Mouse (Mus musculus) stomach, embryonic 14.5 days (tissue): ENCODE data around the gene Dync1h1. TPM values are rescaled to one million over a fixed set of nuclear protein-coding genes. Genes with fewer than 3 reads are reported as not detected.

ENCODE experiments used
- ATAC-seq: fragments of 200-750 bp; cut with Nextera tagmentation; 2 replicates; pipeline ENCODE4 v1.8.0; 2017; ENCODE audit warnings: low read depth, moderate TSS enrichment; ENCODE audit not compliant: insufficient number of reproducible peaks, insufficient read depth, low FRiP score
- H3K27ac ChIP-seq: fragments of 300-500 bp; sonication (generic); 2 replicates; pipeline ENCODE4 v1.5.1; 2014; ENCODE audit warnings: mild to moderate bottlenecking, low read length, moderate library complexity, mixed read lengths
- H3K27me3 ChIP-seq: fragments of 300-500 bp; sonication (generic); 2 replicates; pipeline ENCODE4 v1.6.1; 2014; ENCODE audit warnings: low read length, control low read depth, mixed read lengths; ENCODE audit not compliant: control insufficient read depth, insufficient read depth
- H3K36me3 ChIP-seq: fragments of 300-500 bp; sonication (generic); 2 replicates; pipeline ENCODE4 v1.6.1; 2014; ENCODE audit warnings: mild to moderate bottlenecking, control low read depth, low read length, moderate library complexity, mixed read lengths; ENCODE audit not compliant: control insufficient read depth, insufficient read depth
- H3K4me1 ChIP-seq: fragments of 300-500 bp; sonication (generic); 2 replicates; pipeline ENCODE4 v1.6.1; 2014; ENCODE audit warnings: low read length, control low read depth, mixed read lengths; ENCODE audit not compliant: control insufficient read depth, insufficient read depth
- H3K4me2 ChIP-seq: fragments of 300-500 bp; sonication (generic); replicated peaks from 2 replicates; pipeline ENCODE4 v1.6.1; 2014; ENCODE audit warnings: low read depth, low read length, control low read depth
- H3K4me3 ChIP-seq: fragments of 300-500 bp; sonication (generic); 2 replicates; pipeline ENCODE4 v1.5.1; 2014; ENCODE audit warnings: low read depth, low read length, control low read depth
- H3K9ac ChIP-seq: fragments of 300-500 bp; sonication (generic); replicated peaks from 2 replicates; pipeline ENCODE4 v1.6.1; 2014; ENCODE audit warnings: low read depth, mild to moderate bottlenecking, control low read depth, low read length, moderate library complexity, mixed read lengths
- H3K9me3 ChIP-seq: fragments of 300-500 bp; sonication (generic); 2 replicates; pipeline ENCODE4 v1.6.1; 2016; ENCODE audit warnings: low read depth, low read length, control low read depth; ENCODE audit not compliant: control insufficient read depth
- WGBS: fragments of 180-500 bp; shearing (Covaris S2); extraction: QIAGEN DNeasy Blood & Tissue Kit; methylation state at CpG from one replicate; pipeline ENCODE4 v1.1.7; 2014; 5-methylcytosine and 5-hydroxymethylcytosine counted together
- microRNA-seq: library from miRNA; unstranded; fragments of <30 nt; microRNA quantifications from one replicate; pipeline ENCODE4, GENCODE M21; 2016
- polyA plus RNA-seq: library from polyadenylated mRNA; unstranded; fragments of >200 nt; fragmentation: Nextera tagmentation; extraction: Ambion mirVana; gene quantifications from 2 replicates; pipeline ENCODE4 v1.2.1, GENCODE M21; 2014

Gene Dync1h1
- polyA plus RNA-seq, 1 experiment from 2014 or later = 70.6 TPM

GRCm38 (mm10) chr12:110714215-110714614 is 113.0 kb downstream of the Dync1h1 start:
- Histone ChIP-seq H3K9me3 (no peaks in the 10 kb centered on the region), H3K27me3 (no peaks in the 10 kb centered on the region), H3K4me2 (no peak overlapping the region), H3K36me3 (no peaks in the 10 kb centered on the region), H3K4me1 (no peaks in the 10 kb centered on the region), H3K9ac (no peak overlapping the region), H3K27ac (no peak overlapping the region), H3K4me3 (no peak overlapping the region)
- ATAC-seq = no peak
- 85% methylated on average over 6 of the region's 6 CpGs for WGBS

DNA sequence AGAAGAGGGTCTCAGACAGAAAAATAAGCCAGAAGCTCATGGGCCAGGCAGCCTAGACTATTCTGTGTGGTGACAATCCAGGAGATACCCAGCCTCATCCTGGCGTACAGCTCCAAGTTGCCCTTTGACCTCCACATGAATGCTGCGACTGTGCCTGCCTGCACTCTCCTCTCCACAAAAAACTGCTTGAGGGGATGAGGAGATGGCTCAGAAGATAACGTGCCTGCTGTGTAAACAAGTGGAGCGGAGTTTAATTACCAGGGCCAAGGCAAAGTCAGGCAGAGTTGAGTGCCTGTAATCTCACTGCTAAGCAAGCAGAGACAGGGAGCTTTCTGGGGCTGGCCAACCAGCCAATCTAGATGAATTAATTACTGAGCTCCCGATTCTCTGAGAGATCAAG is 114.8 kb downstream of the Dync1h1 start:
- no peak for ATAC-seq
- 13% methylated on average over 5 of the region's 5 CpGs for WGBS
- Histone ChIP-seq H3K4me1 (no peaks in the 10 kb centered on the region), H3K4me2 (no peak overlapping the region), H3K9ac (no peak overlapping the region), H3K9me3 (no peaks in the 10 kb centered on the region), H3K36me3 (no peaks in the 10 kb centered on the region), H3K27ac (no peak overlapping the region), H3K4me3 (no peak overlapping the region), H3K27me3 (no peaks in the 10 kb centered on the region)

Small RNA genes lying within 50 kb of the gene (microRNA-seq; reads per million reads assigned to microRNA genes)
- gene Gm27299 = not detected

Other genes starting within 250 kb of the Dync1h1 start
- gene Ppp2r5c, start 154.3 kb upstream of the Dync1h1 start, polyA plus RNA-seq = 168 and 181 TPM in 2 replicates
- gene 1700001K19Rik, start 81.2 kb downstream of the Dync1h1 start, polyA plus RNA-seq = not detected in 2 replicates
- 825 and 887 TPM in 2 replicates for gene Hsp90aa1, start 101.3 kb downstream of the Dync1h1 start, polyA plus RNA-seq
- gene Wdr20, start 136.5 kb downstream of the Dync1h1 start, polyA plus RNA-seq = 25.1 and 27.6 TPM in 2 replicates
- gene Mok, start 239.5 kb downstream of the Dync1h1 start, polyA plus RNA-seq = 5.2 and 5.4 TPM in 2 replicates
- 4.6 and 5.9 TPM in 2 replicates for gene Zfp839, start 248.8 kb downstream of the Dync1h1 start, polyA plus RNA-seq